Mouse (Mus musculus): Measurements from ENCODE around the gene Bnc2. TPM values are rescaled to one million over a fixed set of nuclear protein-coding genes. Genes with fewer than 3 reads are reported as not detected.

Gene Bnc2
- polyA plus RNA-seq, 1 experiment from 2014 or later, result 22.2 TPM

DNA sequence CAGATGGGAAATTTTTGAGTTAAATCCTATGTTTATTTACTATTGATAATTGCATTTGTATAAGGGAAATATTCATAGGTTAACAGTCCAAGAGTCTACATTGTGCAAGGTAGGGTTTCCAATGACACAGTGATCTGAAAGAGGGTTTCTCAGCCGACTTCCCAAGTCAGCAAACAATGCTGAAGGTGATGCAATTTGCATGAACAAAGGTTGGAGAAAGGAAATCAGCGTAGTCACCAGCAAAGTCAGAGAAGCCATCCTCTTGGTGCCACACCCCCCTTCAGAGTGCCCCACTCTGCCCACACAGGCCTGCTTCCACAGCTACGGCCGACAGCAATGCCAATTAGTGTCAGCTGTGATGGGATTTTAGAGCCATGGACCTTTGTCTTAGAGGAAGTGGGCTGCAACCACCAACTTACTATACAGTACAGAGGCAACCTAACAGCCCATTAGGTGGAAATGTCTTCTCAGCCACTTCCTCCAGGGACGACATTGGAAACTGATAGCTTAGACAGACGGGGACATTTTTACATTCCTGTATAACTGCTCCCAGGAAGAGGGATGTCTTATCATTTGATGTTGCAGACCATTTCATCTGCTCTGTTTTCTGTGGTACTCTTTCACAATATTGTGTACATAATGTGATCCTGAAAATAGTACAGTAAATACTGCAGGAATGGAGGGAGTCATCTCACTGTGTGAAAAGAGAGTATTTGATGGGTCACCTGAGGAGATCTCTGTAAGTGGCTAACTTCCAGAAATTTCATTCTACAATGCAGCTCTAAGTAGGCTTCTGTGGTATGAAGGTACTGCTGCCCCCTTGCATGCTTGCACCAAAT, 243.2 kb downstream of the Bnc2 start:
- H3K27ac ChIP-seq (replicated peaks; ENCODE audit: low read depth, low read length), result no peak overlapping the region
- 40% methylated on average over 6 of the region's 6 CpGs for WGBS

DNA sequence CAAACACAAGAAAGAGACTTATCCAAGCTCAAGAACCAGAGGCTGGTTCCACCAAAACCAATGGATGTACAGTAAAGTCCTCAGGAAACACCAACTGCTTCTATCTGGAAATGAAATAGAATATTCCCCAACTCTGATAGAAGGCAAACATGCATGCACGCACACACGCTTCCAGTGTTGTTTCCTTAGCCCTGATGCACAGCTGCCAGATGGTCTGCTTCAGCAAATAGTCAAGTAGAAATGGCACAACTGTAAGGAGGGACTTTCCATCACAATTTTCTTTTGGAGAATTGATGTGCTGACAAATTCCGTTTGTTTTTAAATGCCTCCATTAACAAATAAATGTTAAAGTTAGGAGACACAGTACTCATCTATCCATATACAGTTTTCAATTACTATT, 247.1 kb downstream of the Bnc2 start:
- H3K27ac ChIP-seq (replicated peaks; ENCODE audit: low read depth, low read length), result no peak overlapping the region
- H3K36me3 ChIP-seq (replicated peaks; ENCODE audit: control insufficient read depth, insufficient read depth, low read depth, low read length), result no peaks in the 10 kb centered on the region
- no peak overlapping the region for H3K4me3 ChIP-seq (ENCODE audit: low read depth, low read length)
- no peak overlapping the region for H3K4me2 ChIP-seq (ENCODE audit: low read depth, low read length)
- no peaks in the 10 kb centered on the region for H3K9me3 ChIP-seq (replicated peaks; ENCODE audit: control insufficient read depth, low read length)
- ATAC-seq (replicated peaks; ENCODE audit: insufficient number of reproducible peaks, low FRiP score, low TSS enrichment, low read depth) (no peak), DNase-seq (ENCODE audit: low spot score) (no peak)
- no peaks in the 10 kb centered on the region for H3K27me3 ChIP-seq (ENCODE audit: control insufficient read depth, insufficient read depth, low read length)
- H3K4me1 ChIP-seq (ENCODE audit: control insufficient read depth, insufficient read depth, low read length), result no peaks in the 10 kb centered on the region
- 75% methylated on average over 3 of the region's 3 CpGs for WGBS
- no peak overlapping the region for H3K9ac ChIP-seq (replicated peaks; ENCODE audit: low read length)

More for the DNA sequence above, 243.2 kb downstream of the Bnc2 start:
- no peak for DNase-seq (ENCODE audit: low spot score)
- no peaks in the 10 kb centered on the region for H3K4me1 ChIP-seq (ENCODE audit: control insufficient read depth, insufficient read depth, low read length)
- no peak overlapping the region for H3K4me2 ChIP-seq (ENCODE audit: low read depth, low read length)
- H3K4me3 ChIP-seq (ENCODE audit: low read depth, low read length), result no peak overlapping the region
- no peaks in the 10 kb centered on the region for H3K27me3 ChIP-seq (ENCODE audit: control insufficient read depth, insufficient read depth, low read length)
- no peak for ATAC-seq (replicated peaks; ENCODE audit: insufficient number of reproducible peaks, low FRiP score, low TSS enrichment, low read depth)
- no peak overlapping the region for H3K9ac ChIP-seq (replicated peaks; ENCODE audit: low read length)
- H3K36me3 ChIP-seq (replicated peaks; ENCODE audit: control insufficient read depth, insufficient read depth, low read depth, low read length), result no peaks in the 10 kb centered on the region
- H3K9me3 ChIP-seq (replicated peaks; ENCODE audit: control insufficient read depth, low read length), result no peaks in the 10 kb centered on the region

DNA sequence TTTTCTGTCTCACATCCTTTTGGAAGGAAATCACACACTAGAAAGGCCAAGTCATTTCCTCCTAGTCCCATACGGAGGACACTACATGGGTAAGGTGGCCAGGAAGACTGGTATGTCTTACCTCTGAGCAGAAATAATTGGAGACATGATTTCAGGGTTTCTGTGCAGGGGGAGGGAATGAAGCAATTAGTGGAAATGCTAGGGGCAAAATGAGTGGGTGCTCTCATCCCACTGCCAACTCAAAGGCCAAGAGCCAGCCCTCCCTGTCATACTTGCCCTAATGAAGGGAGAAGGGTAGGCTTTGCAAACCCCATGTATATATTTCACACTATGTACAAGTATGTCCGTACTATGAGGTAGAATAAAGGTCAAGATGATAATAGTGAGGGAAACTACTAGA, 263.6 kb downstream of the Bnc2 start:
- Histone ChIP-seq H3K36me3 (replicated peaks; ENCODE audit: control insufficient read depth, insufficient read depth, low read depth, low read length) (no peaks in the 10 kb centered on the region), H3K9ac (replicated peaks; ENCODE audit: low read length) (no peak overlapping the region), H3K9me3 (replicated peaks; ENCODE audit: control insufficient read depth, low read length) (no peaks in the 10 kb centered on the region), H3K27me3 (ENCODE audit: control insufficient read depth, insufficient read depth, low read length) (no peaks in the 10 kb centered on the region), H3K4me1 (ENCODE audit: control insufficient read depth, insufficient read depth, low read length) (no peaks in the 10 kb centered on the region), H3K27ac (replicated peaks; ENCODE audit: low read depth, low read length) (no peak overlapping the region), H3K4me3 (ENCODE audit: low read depth, low read length) (no peak overlapping the region), H3K4me2 (ENCODE audit: low read depth, low read length) (no peak overlapping the region)
- DNase-seq (ENCODE audit: low spot score), result no peak
- 86% methylated on average over 2 of the region's 2 CpGs for WGBS
- no peak for ATAC-seq (replicated peaks; ENCODE audit: insufficient number of reproducible peaks, low FRiP score, low TSS enrichment, low read depth)

DNA sequence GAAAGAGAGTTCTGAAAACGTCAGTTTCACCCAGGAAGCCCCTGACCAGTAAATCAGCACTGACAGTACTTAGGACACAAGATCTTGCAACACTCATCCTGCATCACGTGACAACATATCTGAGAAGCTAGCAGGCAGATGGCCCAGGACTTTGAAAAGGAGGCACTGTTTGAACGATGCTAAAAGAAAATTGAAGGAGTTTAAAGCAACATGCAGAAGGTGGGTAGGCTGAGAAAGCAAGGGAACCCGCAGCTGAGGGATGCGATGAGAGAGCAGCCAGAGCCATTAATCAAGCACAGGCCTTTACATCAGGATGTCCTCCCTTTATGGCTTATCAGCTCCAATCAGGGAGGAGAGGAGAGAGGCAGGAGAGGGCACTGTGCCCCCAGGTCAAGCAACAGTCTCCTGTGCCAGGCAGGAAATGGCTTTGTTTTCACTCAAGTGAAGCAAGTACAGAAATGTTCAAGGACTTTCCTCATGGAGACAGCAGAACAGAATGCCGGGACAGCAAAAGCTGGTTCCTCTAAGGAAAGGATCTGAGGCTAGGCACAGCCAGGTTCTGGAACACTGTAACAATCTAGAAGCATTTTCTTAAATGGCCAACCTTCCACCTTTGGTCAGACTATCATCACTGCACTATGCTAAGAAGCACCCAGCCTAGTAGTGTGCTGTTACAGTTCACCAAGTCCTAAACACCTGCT, 267.6 kb downstream of the Bnc2 start:
- WGBS, result 56% methylated on average over 6 of the region's 6 CpGs
- ATAC-seq (replicated peaks; ENCODE audit: insufficient number of reproducible peaks, low FRiP score, low TSS enrichment, low read depth), result no peak
- DNase-seq (ENCODE audit: low spot score), result no peak

DNA sequence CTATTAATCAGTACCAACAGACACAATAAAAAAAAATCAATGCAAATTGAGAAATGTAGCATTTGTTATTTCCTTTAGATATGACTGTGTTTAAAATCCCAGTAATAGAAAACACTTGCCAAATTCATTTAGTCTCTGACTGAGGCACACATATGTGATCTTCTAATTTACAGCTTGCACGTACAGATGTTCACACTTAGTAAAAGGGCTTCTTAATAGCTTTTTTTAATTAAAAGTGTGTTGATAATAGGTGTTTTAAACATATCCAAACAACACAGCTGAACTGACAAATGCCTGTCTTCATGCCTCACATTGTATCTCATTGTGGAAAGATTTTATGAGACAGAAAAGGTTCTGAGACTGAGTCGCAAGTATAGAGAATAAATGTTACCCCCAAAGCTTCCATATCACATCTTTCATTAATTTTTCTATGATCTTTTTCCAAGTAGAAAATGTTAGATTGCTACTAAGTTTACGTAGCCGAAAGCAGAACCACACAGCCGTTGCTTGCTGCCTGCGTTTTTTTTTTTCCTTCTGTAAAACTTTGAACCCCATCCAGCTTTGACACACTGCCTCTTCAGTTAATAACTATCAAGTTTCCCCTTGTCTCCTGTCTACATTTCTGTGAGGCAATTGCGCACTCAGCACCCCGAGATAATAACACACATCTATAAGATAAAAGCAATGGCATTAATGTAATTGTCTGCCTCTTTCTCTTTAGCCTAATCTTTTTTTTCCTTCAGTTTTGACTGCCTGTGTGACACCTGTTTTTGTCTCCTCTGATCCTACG, 271.5 kb downstream of the Bnc2 start:
- Histone ChIP-seq H3K36me3 (replicated peaks; ENCODE audit: control insufficient read depth, insufficient read depth, low read depth, low read length) (no peaks in the 10 kb centered on the region), H3K27ac (replicated peaks; ENCODE audit: low read depth, low read length) (no peak overlapping the region), H3K4me3 (ENCODE audit: low read depth, low read length) (no peak overlapping the region), H3K4me1 (ENCODE audit: control insufficient read depth, insufficient read depth, low read length) (no peaks in the 10 kb centered on the region), H3K4me2 (ENCODE audit: low read depth, low read length) (no peak overlapping the region), H3K9ac (replicated peaks; ENCODE audit: low read length) (no peak overlapping the region), H3K9me3 (replicated peaks; ENCODE audit: control insufficient read depth, low read length) (no peaks in the 10 kb centered on the region), H3K27me3 (ENCODE audit: control insufficient read depth, insufficient read depth, low read length) (no peaks in the 10 kb centered on the region)
- ATAC-seq (replicated peaks; ENCODE audit: insufficient number of reproducible peaks, low FRiP score, low TSS enrichment, low read depth), result no peak
- DNase-seq (ENCODE audit: low spot score), result peak; percentile 15
- 46% methylated on average over 9 of the region's 9 CpGs for WGBS

More for the DNA sequence above, 267.6 kb downstream of the Bnc2 start:
- Histone ChIP-seq H3K9me3 (replicated peaks; ENCODE audit: control insufficient read depth, low read length) (no peaks in the 10 kb centered on the region), H3K27ac (replicated peaks; ENCODE audit: low read depth, low read length) (no peak overlapping the region), H3K4me1 (ENCODE audit: control insufficient read depth, insufficient read depth, low read length) (no peaks in the 10 kb centered on the region), H3K4me3 (ENCODE audit: low read depth, low read length) (no peak overlapping the region), H3K9ac (replicated peaks; ENCODE audit: low read length) (no peak overlapping the region), H3K27me3 (ENCODE audit: control insufficient read depth, insufficient read depth, low read length) (no peaks in the 10 kb centered on the region), H3K4me2 (ENCODE audit: low read depth, low read length) (no peak overlapping the region), H3K36me3 (replicated peaks; ENCODE audit: control insufficient read depth, insufficient read depth, low read depth, low read length) (no peaks in the 10 kb centered on the region)

DNA sequence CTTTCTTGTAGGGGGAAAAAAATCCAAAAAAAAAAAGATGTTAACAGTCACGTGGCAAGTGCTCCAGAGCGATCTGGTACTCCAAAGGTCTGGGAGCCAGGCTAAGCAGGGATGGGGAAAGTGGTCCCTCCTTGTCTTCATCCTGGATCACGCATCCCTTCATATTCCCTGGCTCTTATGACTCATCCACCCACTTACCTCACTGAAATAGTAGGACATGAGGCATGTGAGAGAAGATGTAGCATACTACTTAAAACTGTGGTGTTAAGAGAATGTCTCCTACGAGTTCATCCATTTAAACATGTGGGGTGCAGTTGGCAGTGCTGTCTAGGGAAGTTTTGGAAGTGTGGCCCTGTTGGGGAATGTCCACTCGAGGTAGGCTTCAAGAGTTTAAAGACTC, 286.1 kb downstream of the Bnc2 start:
- no peak for ATAC-seq (replicated peaks; ENCODE audit: insufficient number of reproducible peaks, low FRiP score, low TSS enrichment, low read depth)
- no peaks in the 10 kb centered on the region for H3K9me3 ChIP-seq (replicated peaks; ENCODE audit: control insufficient read depth, low read length)
- H3K9ac ChIP-seq (replicated peaks; ENCODE audit: low read length), result no peak overlapping the region
- WGBS, result 90% methylated on average over 5 of the region's 5 CpGs
- no peaks in the 10 kb centered on the region for H3K4me1 ChIP-seq (ENCODE audit: control insufficient read depth, insufficient read depth, low read length)
- DNase-seq (ENCODE audit: low spot score), result no peak
- no peak overlapping the region for H3K4me2 ChIP-seq (ENCODE audit: low read depth, low read length)
- H3K36me3 ChIP-seq (replicated peaks; ENCODE audit: control insufficient read depth, insufficient read depth, low read depth, low read length), result no peaks in the 10 kb centered on the region
- H3K27me3 ChIP-seq (ENCODE audit: control insufficient read depth, insufficient read depth, low read length), result no peaks in the 10 kb centered on the region
- H3K4me3 ChIP-seq (ENCODE audit: low read depth, low read length), result no peak overlapping the region
- no peak overlapping the region for H3K27ac ChIP-seq (replicated peaks; ENCODE audit: low read depth, low read length)

DNA sequence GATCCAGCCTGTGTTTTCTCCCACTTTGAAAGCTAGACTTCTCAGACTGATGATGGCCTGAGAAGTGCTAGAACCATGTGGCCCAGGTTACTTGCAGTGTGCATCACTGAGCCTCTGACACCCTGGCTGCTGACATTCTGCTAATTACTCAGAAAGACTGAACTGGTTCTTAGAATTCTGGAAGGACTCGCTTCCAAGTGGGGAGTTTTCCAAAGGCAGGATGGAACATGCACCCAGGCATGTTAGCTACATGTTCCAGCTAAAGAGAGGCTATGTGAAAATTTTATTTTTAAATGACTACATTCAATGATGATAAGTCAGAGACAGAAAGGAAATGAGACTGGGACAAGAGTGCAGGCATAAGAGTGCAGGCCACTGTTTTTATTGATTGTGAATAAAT, 289.9 kb downstream of the Bnc2 start:
- H3K27me3 ChIP-seq (ENCODE audit: control insufficient read depth, insufficient read depth, low read length), result no peaks in the 10 kb centered on the region
- no peak for ATAC-seq (replicated peaks; ENCODE audit: insufficient number of reproducible peaks, low FRiP score, low TSS enrichment, low read depth)
- no peaks in the 10 kb centered on the region for H3K36me3 ChIP-seq (replicated peaks; ENCODE audit: control insufficient read depth, insufficient read depth, low read depth, low read length)
- H3K4me3 ChIP-seq (ENCODE audit: low read depth, low read length), result no peak overlapping the region
- H3K9ac ChIP-seq (replicated peaks; ENCODE audit: low read length), result no peak overlapping the region
- no peak overlapping the region for H3K27ac ChIP-seq (replicated peaks; ENCODE audit: low read depth, low read length)
- no peak overlapping the region for H3K4me2 ChIP-seq (ENCODE audit: low read depth, low read length)
- 91% methylated on average over 1 of the region's 1 CpGs for WGBS
- H3K4me1 ChIP-seq (ENCODE audit: control insufficient read depth, insufficient read depth, low read length), result no peaks in the 10 kb centered on the region
- H3K9me3 ChIP-seq (replicated peaks; ENCODE audit: control insufficient read depth, low read length), result no peaks in the 10 kb centered on the region
- no peak for DNase-seq (ENCODE audit: low spot score)
